In genomic region chr3:38433495-38434464, GRCm38 (mm10) we compare ENCODE assay signal across 9 mouse cellular contexts. TPM values are rescaled to one million over a fixed set of nuclear protein-coding genes. Genes with fewer than 3 reads are reported as not detected.
A peak's percentile ranks its signal among the peaks of the same experiment; 100 is the strongest.
DNase-seq lines count a peak whose midpoint lies in the region; ATAC-seq and TF ChIP-seq lines count a peak whose summit lies in the region.
"Had no signal": no experiment of that assay in that cellular context is flagged by ENCODE, and none has a peak within 500 bp of the region (broad histone marks: within the 10 kb centered on the region; RNA-seq: fewer than 3 reads in every experiment).

No protein-coding gene starts in this region.

- H3K27me3 ChIP-seq in lung, embryonic 14.5 days (ENCODE audit: insufficient read depth, low read length), result no peaks in the 10 kb centered on the region
- H3K27me3 ChIP-seq in forebrain, embryonic 14.5 days (replicated peaks; ENCODE audit: control insufficient read depth, insufficient read depth, low read length), result no peaks in the 10 kb centered on the region

- H3K4me3 ChIP-seq in lung, embryonic 14.5 days (ENCODE audit: low read depth, low read length), result no peak overlapping the region
- no peak overlapping the region for H3K4me3 ChIP-seq in forebrain, embryonic 14.5 days (ENCODE audit: low read depth, low read length)

- no peak overlapping the region for H3K4me2 ChIP-seq in lung, embryonic 14.5 days
- no peak overlapping the region for H3K4me2 ChIP-seq in forebrain, embryonic 14.5 days (ENCODE audit: low read length)

- no peaks in the 10 kb centered on the region for H3K4me1 ChIP-seq in lung, embryonic 14.5 days (ENCODE audit: insufficient read depth)
- H3K4me1 ChIP-seq in forebrain, embryonic 14.5 days (ENCODE audit: control insufficient read depth, insufficient read depth, low read length), result 0 out of 2 replicates have a peak, but pooled peaks cover 4% of the 10 kb centered on the region

- H3K36me3 ChIP-seq in lung, embryonic 14.5 days (ENCODE audit: insufficient read depth), result no peaks in the 10 kb centered on the region
- H3K36me3 ChIP-seq in forebrain, embryonic 14.5 days (ENCODE audit: control insufficient read depth, insufficient read depth, low read length), result no peaks in the 10 kb centered on the region

- intact Hi-C loops in left cerebral cortex, postnatal 10 days (cut with DNase I), result no loop called here

- H3K9me3 ChIP-seq in lung, embryonic 14.5 days (ENCODE audit: low read depth, low read length), result no peaks in the 10 kb centered on the region
- H3K9me3 ChIP-seq in forebrain, embryonic 14.5 days (replicated peaks; ENCODE audit: control insufficient read depth, low read length), result no peaks in the 10 kb centered on the region

- 18% methylated on average over 11 of the region's 11 CpGs for WGBS in lung, embryonic 14.5 days
- WGBS in forebrain, embryonic 14.5 days, result 13% methylated on average over 11 of the region's 11 CpGs

- no peak for TF ChIP-seq CTCF in lung, embryonic 14.5 days (IDR thresholded peaks at IDR 0.05; ENCODE audit: low read depth)

- peak; percentile 33 for DNase-seq in lung, embryonic 14.5 days
- no peak for DNase-seq in lung, postnatal 4 days
- DNase-seq in forebrain, embryonic 14.5 days (ENCODE audit: low spot score), result peak; percentile 45
- DNase-seq in lung, postnatal 25 days (ENCODE audit: low spot score), result peak; percentile 57
- peak; percentile 52 for DNase-seq in retina, postnatal 1 day
- DNase-seq in urinary bladder, postnatal 25 days (ENCODE audit: low spot score), result no peak
- no peak for DNase-seq in left cerebral cortex, postnatal 10 days (ENCODE audit: extremely low spot score in 1 of 2, low spot score in 2 of 2)
- DNase-seq in ovary, postnatal 36 days (ENCODE audit: low spot score), result no peak
- DNase-seq: kidney, postnatal 4 days had no signal

- ATAC-seq in lung, embryonic 14.5 days (ENCODE audit: insufficient read depth), result no peak
- ATAC-seq in forebrain, embryonic 14.5 days, result peak; percentile 64

- H3K9ac ChIP-seq in lung, embryonic 14.5 days, result no peak overlapping the region
- no peak overlapping the region for H3K9ac ChIP-seq in forebrain, embryonic 14.5 days (ENCODE audit: low read length)

- H3K27ac ChIP-seq in lung, embryonic 14.5 days (ENCODE audit: low read depth), result no peak overlapping the region
- no peak overlapping the region for H3K27ac ChIP-seq in forebrain, embryonic 14.5 days (ENCODE audit: low read depth, low read length)

RNA-seq across cellular contexts. Expression of gene Ankrd50, which starts 50.9 kb away (rescaled TPM):
- 24.3 and 24.8 TPM in 2 replicates for polyA plus RNA-seq in lung, embryonic 14.5 days (2014; fragmentation: Nextera tagmentation; extraction: Ambion mirVana)
- 21.2 and 21.8 TPM in 2 replicates for polyA plus RNA-seq in forebrain, embryonic 14.5 days (2014; fragmentation: Nextera tagmentation; extraction: Ambion mirVana)
- total RNA-seq in left cerebral cortex, postnatal 10 days (2021), result 10 to 100 TPM; 79.5 to 80.2 TPM

Comparison
In these comparisons a context has a peak if more than half of its experiments do, and no peak if none do; other contexts are left out.
1. DNase-seq: peak in lung, embryonic 14.5 days (single experiment), forebrain, embryonic 14.5 days (single experiment), lung, postnatal 25 days (single experiment) and retina, postnatal 1 day (single experiment); none in lung, postnatal 4 days (0 of 2), urinary bladder, postnatal 25 days (single experiment), left cerebral cortex, postnatal 10 days (0 of 2) and ovary, postnatal 36 days (single experiment).